Mouse (Mus musculus) cortical plate, adult 2 months (tissue): ENCODE data around the gene Klhl21.

Source experiments
- CTCF ChIP-seq: fragments of 200-500 bp; IDR thresholded peaks from 2 replicates; pipeline ENCODE4 v1.5.1; 2011; ENCODE audit warnings: mild to moderate bottlenecking, control low read depth, low read length; ENCODE audit not compliant: insufficient read depth; ENCODE audit errors: extremely low read depth
- POLR2A ChIP-seq: fragments of 200-500 bp; IDR thresholded peaks from 2 replicates; pipeline ENCODE4 v1.6.1; 2011; ENCODE audit warnings: mild to moderate bottlenecking, low read length, control low read depth; ENCODE audit not compliant: insufficient read depth; ENCODE audit errors: extremely low read depth

- TF ChIP-seq POLR2A (no peak), CTCF (peak; percentile 75)
Measured at GRCm38 (mm10) chr4:151977748-151978147, 30.9 kb upstream of the Klhl21 start.
